Mouse (Mus musculus) gastrocnemius, postnatal 14 days (tissue): ENCODE data around the gene Ilf3. TPM values are rescaled to one million over a fixed set of nuclear protein-coding genes. Genes with fewer than 3 reads are reported as not detected.

Source experiments
- total RNA-seq, 2 experiments: library from RNA; stranded (reverse); gene quantifications; 2 replicates each; pipeline ENCODE4 v1.2.3; 2021

Ilf3 gene
- total RNA-seq, 2 experiments from 2014 or later = 22.3 to 28.5 TPM

Other genes with a start within 250 kb of the Ilf3 start
- 1 to 10 TPM; 4.9 to 5.3 TPM for gene Tyk2, start 236.6 kb upstream of the Ilf3 start, total RNA-seq
- 100 to 1,000 TPM; 138 to 139 TPM for gene Cdc37, start 217.9 kb upstream of the Ilf3 start, total RNA-seq
- gene Pde4a, start 202.2 kb upstream of the Ilf3 start, total RNA-seq = 10 to 100 TPM; 26.1 to 27.1 TPM
- gene Keap1, start 128.5 kb upstream of the Ilf3 start, total RNA-seq = 10 to 100 TPM; 53.6 to 55.2 TPM
- under 1 TPM; 0.10 to 0.27 TPM for gene S1pr5, start 119.4 kb upstream of the Ilf3 start, total RNA-seq
- gene Atg4d, start 102.6 kb upstream of the Ilf3 start, total RNA-seq = 10 to 100 TPM; 36.2 to 39.6 TPM
- gene Kri1, start 79.9 kb upstream of the Ilf3 start, total RNA-seq = 10 to 100 TPM; 10.5 to 11.9 TPM
- gene Cdkn2d, start 76.5 kb upstream of the Ilf3 start, total RNA-seq = 10 to 100 TPM; 12.0 to 13.2 TPM
- gene Ap1m2, start 55.5 kb upstream of the Ilf3 start, total RNA-seq = not detected
- gene Slc44a2, start 47.2 kb upstream of the Ilf3 start, total RNA-seq = 100 to 1,000 TPM; 104 to 117 TPM
- 1 to 10 TPM; 5.5 to 8.1 TPM for gene Qtrt1, start 44.0 kb downstream of the Ilf3 start, total RNA-seq
- gene Dnm2, start 57.0 kb downstream of the Ilf3 start, total RNA-seq = 10 to 100 TPM; 47.8 to 48.0 TPM
- 10 to 100 TPM; 25.9 to 29.3 TPM for gene Tmed1, start 142.4 kb downstream of the Ilf3 start, total RNA-seq
- gene AB124611, start 158.3 kb downstream of the Ilf3 start, total RNA-seq = 1 to 10 TPM; 1.0 to 1.5 TPM
- 10 to 100 TPM; 62.8 to 68.0 TPM for gene Carm1, start 179.0 kb downstream of the Ilf3 start, total RNA-seq
- 10 to 100 TPM; 41.4 to 44.5 TPM for gene Timm29, start 224.9 kb downstream of the Ilf3 start, total RNA-seq
- gene Yipf2, start 225.0 kb downstream of the Ilf3 start, total RNA-seq = 1 to 10 TPM; 4.6 to 5.8 TPM
- 10 to 100 TPM; 42.5 to 49.8 TPM for gene Smarca4, start 248.3 kb downstream of the Ilf3 start, total RNA-seq